Mouse (Mus musculus) liver, postnatal 0 days (tissue): ENCODE measurements around the gene Fscn2.

ENCODE experiments used
- CTCF ChIP-seq: sonication (generic); IDR thresholded peaks from 2 replicates; pipeline ENCODE4 v1.5.1; 2016; ENCODE audit warnings: antibody characterized with exemption, low read depth
- EP300 ChIP-seq: IDR thresholded peaks from 2 replicates; pipeline ENCODE4 v1.6.1; 2016; ENCODE audit warnings: antibody characterized with exemption, low read depth, mild to moderate bottlenecking

GRCm38 (mm10) chr11:120357791-120358401, 3.4 kb upstream of the Fscn2 start:
- no peak for TF ChIP-seq EP300
- no peak for TF ChIP-seq CTCF
